Mouse (Mus musculus) hindbrain, embryonic 13.5 days (tissue): Measurements from ENCODE around the gene 2510009E07Rik. TPM values are rescaled to one million over a fixed set of nuclear protein-coding genes. Genes with fewer than 3 reads are reported as not detected.
A peak's percentile ranks its signal among the peaks of the same experiment; 100 is the strongest.

Experiments used
- ATAC-seq: fragments of 200-750 bp; cut with Nextera tagmentation; 2 replicates; pipeline ENCODE4 v1.8.0; 2017; ENCODE audit warnings: moderate TSS enrichment; ENCODE audit not compliant: low FRiP score
- H3K27ac ChIP-seq: fragments of 300-500 bp; sonication (generic); 2 replicates; pipeline ENCODE4 v1.5.1; 2015; ENCODE audit warnings: inconsistent platforms, mild to moderate bottlenecking, moderate library complexity
- H3K27me3 ChIP-seq: fragments of 300-500 bp; sonication (generic); 2 replicates; pipeline ENCODE4 v1.6.1; 2015; ENCODE audit warnings: mild to moderate bottlenecking, inconsistent platforms
- H3K36me3 ChIP-seq: fragments of 300-500 bp; sonication (generic); 2 replicates; pipeline ENCODE4 v1.6.1; 2015; ENCODE audit warnings: mild to moderate bottlenecking, inconsistent platforms
- H3K4me1 ChIP-seq: fragments of 300-500 bp; sonication (generic); replicated peaks from 2 replicates; pipeline ENCODE4 v1.6.1; 2015; ENCODE audit warnings: inconsistent platforms
- H3K4me2 ChIP-seq: fragments of 300-500 bp; sonication (generic); 2 replicates; pipeline ENCODE4 v1.6.1; 2015; ENCODE audit warnings: inconsistent platforms, mild to moderate bottlenecking, moderate library complexity
- H3K4me3 ChIP-seq: fragments of 300-500 bp; sonication (generic); 2 replicates; pipeline ENCODE4 v1.5.1; 2015; ENCODE audit warnings: mild to moderate bottlenecking, inconsistent platforms
- H3K9ac ChIP-seq: fragments of 300-500 bp; sonication (generic); 2 replicates; pipeline ENCODE4 v1.6.1; 2015; ENCODE audit warnings: mild to moderate bottlenecking, inconsistent platforms
- H3K9me3 ChIP-seq: fragments of 300-500 bp; sonication (generic); 2 replicates; pipeline ENCODE4 v1.6.1; 2016; ENCODE audit warnings: inconsistent platforms
- WGBS: fragments of 180-500 bp; shearing (Covaris S2); methylation state at CpG from one replicate; pipeline ENCODE4 v1.1.7; 2015; 5-methylcytosine and 5-hydroxymethylcytosine counted together
- polyA plus RNA-seq: library from polyadenylated mRNA; unstranded; fragments of >200 nt; fragmentation: Nextera tagmentation; extraction: Ambion mirVana; gene quantifications from 2 replicates; pipeline ENCODE4 v1.2.1, GENCODE M21; 2015

Gene 2510009E07Rik
- polyA plus RNA-seq, 1 experiment from 2014 or later: 46.1 TPM

- H3K9ac ChIP-seq: no peak overlapping the region
- no peak overlapping the region for H3K4me2 ChIP-seq
- H3K4me1 ChIP-seq: peaks cover 28% of the 10 kb centered on the region
- 59% methylated on average over 6 of the region's 6 CpGs for WGBS
- ATAC-seq: peak; percentile 40; the same call in 1 of the 2 replicates
- peak overlapping the region; percentile 50 for H3K27ac ChIP-seq
- H3K9me3 ChIP-seq: no peaks in the 10 kb centered on the region
- H3K4me3 ChIP-seq: no peak overlapping the region
- no peaks in the 10 kb centered on the region for H3K27me3 ChIP-seq
- 0 out of 2 replicates have a peak, but pooled peaks cover 4% of the 10 kb centered on the region for H3K36me3 ChIP-seq
These were observed 67.2 kb downstream of the 2510009E07Rik start for GRCm38 (mm10) chr16:21627248-21627647.

- 57% methylated on average over 6 of the region's 6 CpGs for WGBS
- Histone ChIP-seq H3K27me3 (no peaks in the 10 kb centered on the region), H3K9ac (no peak overlapping the region), H3K27ac (peak overlapping the region; percentile 50), H3K4me3 (no peak overlapping the region), H3K4me1 (peaks cover 28% of the 10 kb centered on the region), H3K36me3 (0 out of 2 replicates have a peak, but pooled peaks cover 4% of the 10 kb centered on the region), H3K9me3 (no peaks in the 10 kb centered on the region), H3K4me2 (no peak overlapping the region)
- no peak for ATAC-seq
These were observed 68.5 kb downstream of the 2510009E07Rik start for GRCm38 (mm10) chr16:21625784-21626634.

- H3K4me2 ChIP-seq: no peak overlapping the region
- ATAC-seq: no peak
- H3K9ac ChIP-seq: no peak overlapping the region
- H3K4me3 ChIP-seq: no peak overlapping the region
- H3K27me3 ChIP-seq: no peaks in the 10 kb centered on the region
- peaks cover 18% of the 10 kb centered on the region for H3K4me1 ChIP-seq
- 91% methylated on average over 2 of the region's 2 CpGs for WGBS
- no peak overlapping the region for H3K27ac ChIP-seq
- no peaks in the 10 kb centered on the region for H3K9me3 ChIP-seq
- 0 out of 2 replicates have a peak, but pooled peaks cover 4% of the 10 kb centered on the region for H3K36me3 ChIP-seq
These were observed 73.8 kb downstream of the 2510009E07Rik start for GRCm38 (mm10) chr16:21620630-21621029.

GRCm38 (mm10) chr16:21615802-21616201, 78.7 kb downstream of the 2510009E07Rik start:
- Histone ChIP-seq H3K4me3 (no peak overlapping the region), H3K9ac (no peak overlapping the region), H3K4me2 (no peak overlapping the region), H3K27me3 (no peaks in the 10 kb centered on the region), H3K4me1 (peaks cover 21% of the 10 kb centered on the region), H3K9me3 (no peaks in the 10 kb centered on the region), H3K36me3 (peaks cover 12% of the 10 kb centered on the region), H3K27ac (peak overlapping the region; percentile 44)
- ATAC-seq: no peak
- 55% methylated on average over 7 of the region's 7 CpGs for WGBS

- Histone ChIP-seq H3K4me1 (peaks cover 22% of the 10 kb centered on the region), H3K27me3 (no peaks in the 10 kb centered on the region), H3K4me3 (no peak overlapping the region), H3K9ac (no peak overlapping the region), H3K27ac (no peak overlapping the region), H3K4me2 (no peak overlapping the region), H3K9me3 (no peaks in the 10 kb centered on the region), H3K36me3 (peaks cover 16% of the 10 kb centered on the region)
- 92% methylated on average over 4 of the region's 4 CpGs for WGBS
- ATAC-seq: no peak
These were observed 84.0 kb downstream of the 2510009E07Rik start for GRCm38 (mm10) chr16:21610473-21610872.

- no peak overlapping the region for H3K9ac ChIP-seq
- peak overlapping the region; percentile 61 for H3K27ac ChIP-seq
- H3K27me3 ChIP-seq: no peaks in the 10 kb centered on the region
- no peak overlapping the region for H3K4me2 ChIP-seq
- 61% methylated on average over 10 of the region's 10 CpGs for WGBS
- peaks cover 13% of the 10 kb centered on the region for H3K36me3 ChIP-seq
- H3K4me1 ChIP-seq: peaks cover 19% of the 10 kb centered on the region
- 0 out of 2 replicates have a peak, but pooled peaks have one; percentile 49 for ATAC-seq
- H3K9me3 ChIP-seq: no peaks in the 10 kb centered on the region
- H3K4me3 ChIP-seq: no peak overlapping the region
These were observed 86.1 kb downstream of the 2510009E07Rik start for GRCm38 (mm10) chr16:21608176-21608865.

- H3K9ac ChIP-seq: no peak overlapping the region
- H3K4me3 ChIP-seq: no peak overlapping the region
- no peak for ATAC-seq
- no peak overlapping the region for H3K4me2 ChIP-seq
- peaks cover 9% of the 10 kb centered on the region for H3K36me3 ChIP-seq
- H3K9me3 ChIP-seq: no peaks in the 10 kb centered on the region
- peak overlapping the region; percentile 49 for H3K27ac ChIP-seq
- H3K4me1 ChIP-seq: peaks cover 19% of the 10 kb centered on the region
- no peaks in the 10 kb centered on the region for H3K27me3 ChIP-seq
- WGBS: 79% methylated on average over 5 of the region's 5 CpGs
These were observed 86.8 kb downstream of the 2510009E07Rik start for GRCm38 (mm10) chr16:21607651-21608040.

GRCm38 (mm10) chr16:21607021-21607650, 87.3 kb downstream of the 2510009E07Rik start:
- H3K4me2 ChIP-seq: no peak overlapping the region
- H3K27me3 ChIP-seq: no peaks in the 10 kb centered on the region
- WGBS: 82% methylated on average over 8 of the region's 8 CpGs
- no peaks in the 10 kb centered on the region for H3K9me3 ChIP-seq
- peaks cover 19% of the 10 kb centered on the region for H3K4me1 ChIP-seq
- H3K27ac ChIP-seq: peak overlapping the region; percentile 49; the same call in 1 of the 2 replicates
- no peak overlapping the region for H3K9ac ChIP-seq
- no peak overlapping the region for H3K4me3 ChIP-seq
- no peak for ATAC-seq
- H3K36me3 ChIP-seq: peaks cover 4% of the 10 kb centered on the region

- H3K4me1 ChIP-seq: peaks cover 19% of the 10 kb centered on the region
- no peak overlapping the region for H3K9ac ChIP-seq
- H3K36me3 ChIP-seq: peaks cover 4% of the 10 kb centered on the region; the same call in 1 of the 2 replicates
- no peak overlapping the region for H3K4me2 ChIP-seq
- H3K4me3 ChIP-seq: no peak overlapping the region
- WGBS: 92% methylated on average over 6 of the region's 6 CpGs
- ATAC-seq: no peak
- no peaks in the 10 kb centered on the region for H3K27me3 ChIP-seq
- H3K9me3 ChIP-seq: no peaks in the 10 kb centered on the region
- H3K27ac ChIP-seq: no peak overlapping the region
These were observed 88.0 kb downstream of the 2510009E07Rik start for GRCm38 (mm10) chr16:21606249-21607020.

- Histone ChIP-seq H3K27me3 (no peaks in the 10 kb centered on the region), H3K9me3 (no peaks in the 10 kb centered on the region), H3K27ac (no peak overlapping the region), H3K36me3 (peaks cover 4% of the 10 kb centered on the region; the same call in 1 of the 2 replicates), H3K4me2 (no peak overlapping the region), H3K4me1 (peaks cover 19% of the 10 kb centered on the region), H3K4me3 (no peak overlapping the region), H3K9ac (no peak overlapping the region)
- no peak for ATAC-seq
- 93% methylated on average over 6 of the region's 6 CpGs for WGBS
These were observed 90.1 kb downstream of the 2510009E07Rik start for GRCm38 (mm10) chr16:21604354-21604753.
